Mouse (Mus musculus): ENCODE measurements at regions not wholly inside any gene's neighbourhood (a gene's known extent, or its start where the extent isn't known, plus 50 kb on each side); places are given as distances from the start of the nearest gene placed in this dataset.

DNA sequence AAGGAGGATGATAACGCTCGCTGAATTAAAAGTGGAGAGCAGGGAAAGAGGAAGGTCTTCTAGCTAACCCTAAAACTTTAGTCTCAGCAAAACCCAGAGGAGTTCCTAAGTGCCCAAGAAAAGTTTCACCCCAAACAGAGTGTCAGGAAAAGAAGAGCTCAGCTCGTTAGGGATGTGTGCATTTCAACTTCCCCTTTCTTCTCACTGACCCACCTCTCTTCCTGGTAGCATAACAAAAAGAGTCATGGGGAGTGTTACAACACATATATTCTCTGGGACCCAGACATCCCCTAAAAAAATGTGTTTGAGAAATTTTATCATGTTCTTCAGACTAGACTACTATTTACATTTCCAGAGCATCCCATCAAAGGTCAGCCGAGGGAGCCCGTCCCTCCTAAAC is 432.6 kb downstream of the Mctp2 start:
- Histone ChIP-seq H3K36me3 (replicated peaks; ENCODE audit: insufficient read depth, low read length) (no peaks in the 10 kb centered on the region), H3K4me2 (ENCODE audit: low read depth, low read length) (no peak overlapping the region), H3K9me3 (ENCODE audit: low read length) (no peaks in the 10 kb centered on the region), H3K27me3 (ENCODE audit: insufficient read depth, low read length) (no peaks in the 10 kb centered on the region), H3K4me3 (ENCODE audit: low read depth, low read length) (no peak overlapping the region), H3K9ac (replicated peaks) (no peak overlapping the region), H3K4me1 (ENCODE audit: insufficient read depth) (no peaks in the 10 kb centered on the region), H3K27ac (ENCODE audit: low read depth) (no peak overlapping the region)
- no peak for TF ChIP-seq EP300 (IDR thresholded peaks at IDR 0.05; ENCODE audit: low read depth)
- TF ChIP-seq CTCF (IDR thresholded peaks at IDR 0.05; ENCODE audit: low read depth), result no peak
- 65% methylated on average over 5 of the region's 5 CpGs for WGBS (ENCODE audit: insufficient replicate concordance)
- no peak for DNase-seq
- ATAC-seq, result no peak

GRCm38 (mm10) chr7:71872912-71873311 is 433.5 kb downstream of the Mctp2 start:
- Histone ChIP-seq H3K4me1 (ENCODE audit: insufficient read depth) (no peaks in the 10 kb centered on the region), H3K27me3 (ENCODE audit: insufficient read depth, low read length) (no peaks in the 10 kb centered on the region), H3K9ac (replicated peaks) (no peak overlapping the region), H3K9me3 (ENCODE audit: low read length) (no peaks in the 10 kb centered on the region), H3K4me3 (ENCODE audit: low read depth, low read length) (no peak overlapping the region), H3K27ac (ENCODE audit: low read depth) (peak overlapping the region; percentile 44), H3K4me2 (ENCODE audit: low read depth, low read length) (no peak overlapping the region), H3K36me3 (replicated peaks; ENCODE audit: insufficient read depth, low read length) (no peaks in the 10 kb centered on the region)
- no peak for DNase-seq
- 55% methylated on average over 6 of the region's 6 CpGs for WGBS (ENCODE audit: insufficient replicate concordance)
- TF ChIP-seq CTCF (IDR thresholded peaks at IDR 0.05; ENCODE audit: low read depth) (no peak), EP300 (IDR thresholded peaks at IDR 0.05; ENCODE audit: low read depth) (peak; percentile 62; the same call in 1 of the 2 replicates)
- no peak for ATAC-seq

DNA sequence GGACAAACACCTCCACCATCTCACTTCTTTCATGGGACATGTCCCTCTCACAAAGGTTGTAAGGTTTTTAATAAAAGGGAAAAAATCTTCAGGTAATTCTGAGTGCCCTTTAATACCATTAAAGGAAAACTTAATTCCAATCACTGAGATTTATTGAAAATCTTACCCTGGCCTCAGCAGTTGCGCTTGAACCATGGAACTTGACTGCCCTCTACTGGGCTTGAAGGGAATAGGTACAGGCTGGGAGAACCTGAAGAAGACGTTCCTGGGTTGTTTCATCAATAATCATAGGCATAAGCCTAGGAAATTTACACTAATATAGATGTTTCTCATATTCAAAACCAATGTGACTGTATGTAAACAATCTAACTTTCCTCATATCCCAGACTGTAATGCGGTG is 439.3 kb downstream of the Mctp2 start:
- H3K9me3 ChIP-seq (ENCODE audit: low read length), result no peaks in the 10 kb centered on the region
- no peak overlapping the region for H3K27ac ChIP-seq (ENCODE audit: low read depth)
- H3K4me3 ChIP-seq (ENCODE audit: low read depth, low read length), result no peak overlapping the region
- DNase-seq (peak; percentile 38), ATAC-seq (no peak)
- no peak overlapping the region for H3K9ac ChIP-seq (replicated peaks)
- H3K27me3 ChIP-seq (ENCODE audit: insufficient read depth, low read length), result no peaks in the 10 kb centered on the region
- no peaks in the 10 kb centered on the region for H3K36me3 ChIP-seq (replicated peaks; ENCODE audit: insufficient read depth, low read length)
- TF ChIP-seq EP300 (IDR thresholded peaks at IDR 0.05; ENCODE audit: low read depth), result no peak
- TF ChIP-seq CTCF (IDR thresholded peaks at IDR 0.05; ENCODE audit: low read depth), result peak; percentile 85
- WGBS (ENCODE audit: insufficient replicate concordance), result 15% methylated on average over 3 of the region's 3 CpGs
- no peaks in the 10 kb centered on the region for H3K4me1 ChIP-seq (ENCODE audit: insufficient read depth)
- H3K4me2 ChIP-seq (ENCODE audit: low read depth, low read length), result no peak overlapping the region

DNA sequence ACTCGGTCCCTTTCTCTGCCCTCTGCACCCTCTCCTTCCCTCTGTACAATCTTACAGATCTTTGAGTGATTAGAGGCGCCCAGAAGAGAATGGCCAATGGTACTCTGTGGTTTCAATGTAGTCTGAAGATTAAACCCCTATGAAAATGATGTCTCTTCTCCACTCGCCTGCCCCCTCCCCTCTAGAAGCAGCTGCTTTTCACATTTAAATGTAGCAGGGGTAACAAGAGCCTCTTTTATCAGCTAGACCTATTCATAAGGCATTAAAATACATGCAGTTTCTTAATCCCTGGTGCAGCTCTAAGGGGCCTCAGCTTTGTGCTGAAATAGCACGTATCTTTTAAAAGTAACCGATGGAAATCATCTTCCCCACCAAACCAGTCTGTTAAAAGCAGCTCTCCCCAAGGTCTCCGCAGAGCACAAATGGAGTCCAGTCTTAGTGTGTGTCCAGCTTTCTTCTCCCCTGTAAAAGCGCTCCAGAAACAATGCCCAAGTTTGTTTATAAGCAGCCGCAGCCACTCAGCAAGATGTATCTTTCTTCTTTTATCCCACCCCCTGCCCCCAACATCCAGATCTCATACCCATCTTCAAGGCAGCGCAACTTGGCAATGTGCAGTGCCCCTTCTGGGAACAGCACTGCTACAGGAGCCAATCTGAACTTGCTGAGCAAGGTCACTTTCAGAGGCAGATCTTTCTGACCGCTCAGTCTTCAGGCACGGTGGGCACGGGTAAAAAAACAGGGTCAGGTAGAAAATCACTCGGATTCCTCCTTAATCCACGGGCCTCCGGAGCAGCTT is 440.8 kb downstream of the Mctp2 start:
- Histone ChIP-seq H3K36me3 (replicated peaks; ENCODE audit: insufficient read depth, low read length) (no peaks in the 10 kb centered on the region), H3K9me3 (ENCODE audit: low read length) (no peaks in the 10 kb centered on the region), H3K4me2 (ENCODE audit: low read depth, low read length) (no peak overlapping the region), H3K4me1 (ENCODE audit: insufficient read depth) (no peaks in the 10 kb centered on the region), H3K27ac (ENCODE audit: low read depth) (no peak overlapping the region), H3K4me3 (ENCODE audit: low read depth, low read length) (no peak overlapping the region), H3K27me3 (ENCODE audit: insufficient read depth, low read length) (no peaks in the 10 kb centered on the region), H3K9ac (replicated peaks) (no peak overlapping the region)
- no peak for TF ChIP-seq CTCF (IDR thresholded peaks at IDR 0.05; ENCODE audit: low read depth)
- TF ChIP-seq EP300 (IDR thresholded peaks at IDR 0.05; ENCODE audit: low read depth), result no peak
- 46% methylated on average over 15 of the region's 15 CpGs for WGBS (ENCODE audit: insufficient replicate concordance)
- DNase-seq (no peak), ATAC-seq (no peak)

GRCm38 (mm10) chr7:71852864-71853263 is 453.5 kb downstream of the Mctp2 start:
- no peaks in the 10 kb centered on the region for H3K27me3 ChIP-seq (ENCODE audit: insufficient read depth, low read length)
- DNase-seq (no peak), ATAC-seq (0 out of 2 replicates have a peak, but pooled peaks have one; percentile 23)
- H3K9me3 ChIP-seq (ENCODE audit: low read length), result no peaks in the 10 kb centered on the region
- no peaks in the 10 kb centered on the region for H3K4me1 ChIP-seq (ENCODE audit: insufficient read depth)
- no peak overlapping the region for H3K9ac ChIP-seq (replicated peaks)
- no peak overlapping the region for H3K4me2 ChIP-seq (ENCODE audit: low read depth, low read length)
- no peak overlapping the region for H3K4me3 ChIP-seq (ENCODE audit: low read depth, low read length)
- no peaks in the 10 kb centered on the region for H3K36me3 ChIP-seq (replicated peaks; ENCODE audit: insufficient read depth, low read length)
- peak; percentile 56 for TF ChIP-seq EP300 (IDR thresholded peaks at IDR 0.05; ENCODE audit: low read depth)
- no peak for TF ChIP-seq CTCF (IDR thresholded peaks at IDR 0.05; ENCODE audit: low read depth)
- WGBS (ENCODE audit: insufficient replicate concordance), result 75% methylated on average over 3 of the region's 3 CpGs
- H3K27ac ChIP-seq (ENCODE audit: low read depth), result no peak overlapping the region

DNA sequence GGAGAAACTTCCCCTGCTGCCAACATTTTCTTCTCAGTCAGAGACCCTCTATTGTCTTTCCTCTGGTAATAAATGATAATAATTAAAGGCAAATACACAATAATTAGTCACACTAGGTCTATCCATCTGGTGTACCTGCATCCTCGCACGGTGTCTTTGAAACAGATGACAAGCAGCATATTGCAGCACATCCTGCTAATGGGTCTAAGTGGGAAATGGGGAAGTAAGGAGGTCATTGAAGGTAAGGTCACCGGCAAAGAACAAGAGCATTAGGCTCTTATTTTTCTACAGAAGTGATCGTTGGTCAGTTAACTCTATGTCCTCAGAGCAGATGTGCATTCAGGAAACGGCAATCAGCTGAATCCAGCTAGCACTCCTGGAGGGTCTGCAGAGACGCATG is 457.2 kb downstream of the Mctp2 start:
- DNase-seq (no peak), ATAC-seq (no peak)
- Histone ChIP-seq H3K27ac (ENCODE audit: low read depth) (no peak overlapping the region), H3K4me3 (ENCODE audit: low read depth, low read length) (no peak overlapping the region), H3K4me2 (ENCODE audit: low read depth, low read length) (no peak overlapping the region), H3K9me3 (ENCODE audit: low read length) (no peaks in the 10 kb centered on the region), H3K9ac (replicated peaks) (no peak overlapping the region), H3K4me1 (ENCODE audit: insufficient read depth) (no peaks in the 10 kb centered on the region), H3K36me3 (replicated peaks; ENCODE audit: insufficient read depth, low read length) (no peaks in the 10 kb centered on the region), H3K27me3 (ENCODE audit: insufficient read depth, low read length) (no peaks in the 10 kb centered on the region)
- TF ChIP-seq CTCF (IDR thresholded peaks at IDR 0.05; ENCODE audit: low read depth) (no peak), EP300 (IDR thresholded peaks at IDR 0.05; ENCODE audit: low read depth) (no peak)
- 65% methylated on average over 6 of the region's 6 CpGs for WGBS (ENCODE audit: insufficient replicate concordance)
